Mouse (Mus musculus) heart, embryonic 13.5 days (tissue): ENCODE results near the gene Ccdc124. TPM values are rescaled to one million over a fixed set of nuclear protein-coding genes. Genes with fewer than 3 reads are reported as not detected.

Source experiments
- ATAC-seq: fragments of 200-750 bp; cut with Nextera tagmentation; 2 replicates; pipeline ENCODE4 v1.8.0; 2017; ENCODE audit warnings: moderate TSS enrichment; ENCODE audit not compliant: insufficient number of reproducible peaks, low FRiP score, low TSS enrichment; ENCODE audit errors: extremely low read depth
- H3K27ac ChIP-seq: fragments of 300-500 bp; sonication (generic); replicated peaks from 2 replicates; pipeline ENCODE4 v1.5.1; 2015; ENCODE audit warnings: moderate library complexity, mild to moderate bottlenecking, inconsistent platforms
- H3K27me3 ChIP-seq: fragments of 300-500 bp; sonication (generic); replicated peaks from 2 replicates; pipeline ENCODE4 v1.6.1; 2015; ENCODE audit warnings: mild to moderate bottlenecking, inconsistent platforms
- H3K36me3 ChIP-seq: fragments of 300-500 bp; sonication (generic); 2 replicates; pipeline ENCODE4 v1.6.1; 2015; ENCODE audit warnings: mild to moderate bottlenecking, inconsistent platforms
- H3K4me1 ChIP-seq: fragments of 300-500 bp; sonication (generic); 2 replicates; pipeline ENCODE4 v1.6.1; 2015; ENCODE audit warnings: inconsistent platforms
- H3K4me2 ChIP-seq: fragments of 300-500 bp; sonication (generic); 2 replicates; pipeline ENCODE4 v1.6.1; 2015; ENCODE audit warnings: inconsistent platforms, mild to moderate bottlenecking, moderate library complexity
- H3K4me3 ChIP-seq: fragments of 300-500 bp; sonication (generic); 2 replicates; pipeline ENCODE4 v1.5.1; 2015; ENCODE audit warnings: moderate library complexity, mild to moderate bottlenecking, inconsistent platforms
- H3K9ac ChIP-seq: fragments of 300-500 bp; sonication (generic); 2 replicates; pipeline ENCODE4 v1.6.1; 2015; ENCODE audit warnings: inconsistent platforms, mild to moderate bottlenecking, moderate library complexity
- H3K9me3 ChIP-seq: fragments of 300-500 bp; sonication (generic); 2 replicates; pipeline ENCODE4 v1.6.1; 2016; ENCODE audit warnings: inconsistent platforms
- WGBS: fragments of 180-500 bp; shearing (Covaris S2); methylation state at CpG from one replicate; pipeline ENCODE4 v1.1.7; 2015; ENCODE audit warnings: mixed read lengths; 5-methylcytosine and 5-hydroxymethylcytosine counted together
- polyA plus RNA-seq: library from polyadenylated mRNA; unstranded; fragments of >200 nt; fragmentation: Nextera tagmentation; extraction: Ambion mirVana; gene quantifications from 2 replicates; pipeline ENCODE4 v1.2.1, GENCODE M21; 2015

Ccdc124 gene
- polyA plus RNA-seq, 1 experiment from 2014 or later, result 89.0 TPM

- no peak overlapping the region for H3K4me2 ChIP-seq
- H3K27me3 ChIP-seq, result peaks cover 69% of the 10 kb centered on the region
- WGBS, result 84% methylated on average over 41 of the region's 41 CpGs
- no peak overlapping the region for H3K4me3 ChIP-seq
- H3K9ac ChIP-seq, result no peak overlapping the region
- ATAC-seq, result no peak
- H3K4me1 ChIP-seq, result peaks cover 10% of the 10 kb centered on the region
- no peaks in the 10 kb centered on the region for H3K9me3 ChIP-seq
- H3K27ac ChIP-seq, result no peak overlapping the region
- no peaks in the 10 kb centered on the region for H3K36me3 ChIP-seq
Measured at GRCm38 (mm10) chr8:70852595-70853231, 21.0 kb downstream of the Ccdc124 start.

GRCm38 (mm10) chr8:70851837-70852236 is 21.9 kb downstream of the Ccdc124 start:
- Histone ChIP-seq H3K4me3 (no peak overlapping the region), H3K4me2 (no peak overlapping the region), H3K27ac (no peak overlapping the region), H3K9me3 (no peaks in the 10 kb centered on the region), H3K9ac (peak overlapping the region; percentile 28; the same call in 1 of the 2 replicates), H3K4me1 (peaks cover 6% of the 10 kb centered on the region), H3K27me3 (peaks cover 70% of the 10 kb centered on the region), H3K36me3 (no peaks in the 10 kb centered on the region)
- 45% methylated on average over 6 of the region's 6 CpGs for WGBS
- ATAC-seq, result no peak

DNA sequence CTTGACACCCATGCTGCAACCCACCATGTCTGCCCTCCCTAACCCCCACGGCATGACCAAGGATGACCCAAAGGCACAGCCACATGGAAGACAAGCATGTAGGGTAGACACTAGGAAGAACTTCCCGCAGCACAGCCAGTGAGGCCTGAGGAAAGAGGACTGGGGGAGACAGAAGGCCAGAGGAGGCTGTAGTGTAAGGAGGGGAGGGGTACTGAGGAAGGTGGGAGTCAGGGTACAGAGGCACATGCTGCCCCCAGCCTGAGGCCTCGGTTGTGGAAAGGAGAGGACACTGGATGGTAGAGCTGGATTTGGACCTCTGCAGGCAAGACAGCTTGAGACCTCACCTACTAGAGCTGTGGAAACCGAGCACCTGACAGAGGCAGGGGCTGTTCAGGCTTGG is 22.8 kb downstream of the Ccdc124 start:
- Histone ChIP-seq H3K4me3 (no peak overlapping the region), H3K9me3 (no peaks in the 10 kb centered on the region), H3K27me3 (peaks cover 70% of the 10 kb centered on the region), H3K4me1 (no peaks in the 10 kb centered on the region), H3K36me3 (no peaks in the 10 kb centered on the region), H3K9ac (no peak overlapping the region), H3K4me2 (no peak overlapping the region), H3K27ac (no peak overlapping the region)
- WGBS, result 73% methylated on average over 4 of the region's 4 CpGs
- ATAC-seq, result no peak

DNA sequence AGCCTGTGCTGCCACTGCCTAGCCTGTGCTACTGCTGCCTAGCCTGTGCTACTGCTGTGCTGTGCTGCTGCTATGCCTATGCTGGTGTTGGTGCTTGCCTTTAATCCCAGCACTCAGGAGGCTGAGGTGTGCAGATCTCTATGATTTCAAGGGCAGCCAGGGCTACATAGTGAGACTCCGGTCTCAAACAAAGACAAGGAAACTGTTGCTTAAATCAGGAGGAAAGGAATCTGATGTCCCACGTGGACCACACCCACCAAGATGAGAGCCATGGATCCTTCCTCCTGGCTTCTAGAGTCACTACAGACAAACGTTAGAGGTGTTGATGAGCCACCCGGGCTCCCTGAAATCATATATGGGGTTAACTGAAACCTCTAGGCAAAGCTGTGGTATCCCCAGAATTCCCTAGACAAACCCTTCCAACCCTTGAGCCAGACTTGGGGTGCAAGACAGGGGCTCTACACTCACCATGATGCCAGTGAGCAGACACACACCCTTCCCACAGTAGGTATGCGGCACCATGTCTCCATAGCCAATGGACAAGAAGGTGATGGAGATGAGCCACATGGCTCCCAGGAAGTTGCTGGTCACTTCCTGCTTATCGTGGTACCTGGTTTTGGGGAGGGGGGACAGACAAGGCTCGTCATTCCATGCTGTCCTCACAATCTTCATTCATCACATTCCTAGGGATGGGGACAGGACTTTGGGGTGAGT is 23.4 kb downstream of the Ccdc124 start:
- H3K27me3 ChIP-seq, result peaks cover 65% of the 10 kb centered on the region
- H3K4me2 ChIP-seq, result no peak overlapping the region
- no peak for ATAC-seq
- 64% methylated on average over 7 of the region's 7 CpGs for WGBS
- no peak overlapping the region for H3K27ac ChIP-seq
- H3K9me3 ChIP-seq, result no peaks in the 10 kb centered on the region
- no peaks in the 10 kb centered on the region for H3K4me1 ChIP-seq
- H3K36me3 ChIP-seq, result no peaks in the 10 kb centered on the region
- H3K9ac ChIP-seq, result no peak overlapping the region
- no peak overlapping the region for H3K4me3 ChIP-seq

DNA sequence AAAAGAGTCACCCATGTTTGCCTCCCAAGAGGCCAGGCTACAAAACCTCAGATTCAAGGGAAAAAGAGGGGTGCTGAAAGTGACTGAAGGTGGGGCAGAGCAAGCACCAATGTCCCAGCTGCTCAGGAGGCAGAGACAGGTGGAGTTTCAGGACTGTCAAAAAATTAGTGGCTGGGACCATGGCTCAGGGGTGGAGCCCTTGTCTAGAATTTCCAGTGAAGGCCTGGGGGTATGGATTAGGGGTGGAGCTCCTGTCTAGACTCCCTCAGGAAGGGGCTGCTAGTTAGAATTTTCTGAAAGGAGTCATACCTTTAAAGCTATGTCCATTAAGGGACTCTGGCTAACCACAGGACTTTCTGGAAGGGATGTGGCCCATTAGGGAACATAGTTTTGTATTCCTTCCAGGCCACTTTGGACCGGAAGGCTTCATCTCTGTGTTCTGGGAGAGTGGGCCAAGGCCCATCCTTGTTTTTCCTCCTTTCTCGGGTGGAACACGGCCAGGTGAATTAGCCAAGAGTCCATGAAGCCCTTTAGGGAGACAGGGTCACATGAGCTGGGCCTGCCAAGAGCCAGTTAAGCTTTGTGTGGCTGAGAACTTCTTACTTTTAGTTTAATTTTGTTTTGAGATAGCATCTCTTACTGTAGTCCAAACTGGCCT is 24.3 kb downstream of the Ccdc124 start:
- H3K27me3 ChIP-seq, result peaks cover 56% of the 10 kb centered on the region
- no peak overlapping the region for H3K4me2 ChIP-seq
- H3K27ac ChIP-seq, result no peak overlapping the region
- no peaks in the 10 kb centered on the region for H3K9me3 ChIP-seq
- no peaks in the 10 kb centered on the region for H3K4me1 ChIP-seq
- H3K4me3 ChIP-seq, result no peak overlapping the region
- H3K36me3 ChIP-seq, result no peaks in the 10 kb centered on the region
- no peak overlapping the region for H3K9ac ChIP-seq
- ATAC-seq, result no peak
- WGBS, result 76% methylated on average over 3 of the region's 3 CpGs

DNA sequence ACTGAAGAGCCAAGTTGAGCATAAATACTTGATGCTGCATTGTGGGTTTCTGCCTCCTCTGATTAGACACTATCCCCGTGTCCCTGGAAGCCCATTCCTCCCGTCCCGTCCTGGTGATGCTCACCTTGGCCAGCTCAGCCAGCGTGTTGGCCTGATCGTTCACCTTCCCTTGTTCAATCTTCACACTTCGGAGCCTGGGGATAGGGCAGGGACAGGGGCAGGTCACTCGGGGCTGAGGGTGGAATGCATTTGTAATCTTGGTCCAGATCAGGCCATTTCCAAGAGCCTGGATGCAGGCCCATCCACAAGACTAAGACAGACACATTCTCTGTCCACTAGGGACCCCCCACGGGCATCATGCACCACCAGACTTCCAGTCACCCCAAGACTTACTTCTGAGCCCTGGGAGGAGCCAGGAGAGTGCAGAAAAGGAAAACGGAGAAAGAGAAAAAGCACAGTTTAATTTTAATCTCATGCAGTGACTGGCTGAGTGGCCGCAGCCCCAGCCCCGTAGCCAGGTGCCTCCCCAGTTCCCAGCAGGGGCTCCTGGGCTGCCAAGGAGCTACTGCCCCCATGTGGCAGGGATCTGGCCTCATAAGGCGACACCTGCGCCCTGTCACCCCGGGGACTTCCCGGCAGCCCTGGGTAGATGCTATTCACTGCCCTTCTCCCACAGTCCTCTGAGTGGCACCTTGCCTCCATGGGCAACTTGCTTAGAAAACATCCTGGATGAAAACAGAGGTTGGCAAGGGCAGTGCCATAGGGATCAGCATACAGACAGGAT is 27.2 kb downstream of the Ccdc124 start:
- Histone ChIP-seq H3K27ac (no peak overlapping the region), H3K4me3 (no peak overlapping the region), H3K4me1 (0 out of 2 replicates have a peak, but pooled peaks cover 2% of the 10 kb centered on the region), H3K4me2 (no peak overlapping the region), H3K9me3 (no peaks in the 10 kb centered on the region), H3K9ac (no peak overlapping the region), H3K27me3 (peaks cover 70% of the 10 kb centered on the region), H3K36me3 (no peaks in the 10 kb centered on the region)
- 49% methylated on average over 15 of the region's 15 CpGs for WGBS
- no peak for ATAC-seq

DNA sequence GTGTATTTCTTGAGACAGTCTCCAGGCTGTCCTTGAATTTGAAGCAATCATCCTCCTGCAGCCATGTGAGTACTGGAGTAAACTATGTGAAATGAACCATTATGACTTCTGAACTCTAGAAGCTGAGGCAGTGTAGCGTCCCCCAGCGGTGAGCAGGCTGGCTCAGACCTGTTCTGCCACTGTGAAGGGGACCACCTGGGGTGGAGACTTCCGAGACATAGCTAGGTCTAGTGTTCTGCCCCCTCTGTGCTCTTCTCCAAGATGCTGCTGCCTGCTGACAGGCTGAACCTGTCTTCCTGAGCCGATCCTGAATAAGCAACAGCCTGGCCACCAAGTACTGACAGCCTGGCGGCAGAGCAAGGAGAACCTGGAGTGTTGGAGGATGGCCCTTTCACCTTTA is 28.6 kb downstream of the Ccdc124 start:
- no peak overlapping the region for H3K4me3 ChIP-seq
- H3K9me3 ChIP-seq, result no peaks in the 10 kb centered on the region
- ATAC-seq, result no peak
- WGBS, result 41% methylated on average over 5 of the region's 5 CpGs
- H3K4me1 ChIP-seq, result peaks cover 13% of the 10 kb centered on the region
- H3K27ac ChIP-seq, result no peak overlapping the region
- peaks cover 63% of the 10 kb centered on the region for H3K27me3 ChIP-seq
- no peaks in the 10 kb centered on the region for H3K36me3 ChIP-seq
- H3K9ac ChIP-seq, result no peak overlapping the region
- H3K4me2 ChIP-seq, result no peak overlapping the region

- Histone ChIP-seq H3K9me3 (no peaks in the 10 kb centered on the region), H3K9ac (no peak overlapping the region), H3K36me3 (no peaks in the 10 kb centered on the region), H3K27me3 (peaks cover 57% of the 10 kb centered on the region), H3K4me3 (no peak overlapping the region), H3K4me1 (peaks cover 15% of the 10 kb centered on the region), H3K27ac (no peak overlapping the region), H3K4me2 (no peak overlapping the region)
- WGBS, result under 1% methylated on average over 6 of the region's 6 CpGs
- ATAC-seq, result no peak
Measured at GRCm38 (mm10) chr8:70844523-70844922, 29.2 kb downstream of the Ccdc124 start.

- no peak for ATAC-seq
- WGBS, result 78% methylated on average over 8 of the region's 8 CpGs
- H3K4me2 ChIP-seq, result no peak overlapping the region
Measured at GRCm38 (mm10) chr8:70843941-70844340, 29.8 kb downstream of the Ccdc124 start.

DNA sequence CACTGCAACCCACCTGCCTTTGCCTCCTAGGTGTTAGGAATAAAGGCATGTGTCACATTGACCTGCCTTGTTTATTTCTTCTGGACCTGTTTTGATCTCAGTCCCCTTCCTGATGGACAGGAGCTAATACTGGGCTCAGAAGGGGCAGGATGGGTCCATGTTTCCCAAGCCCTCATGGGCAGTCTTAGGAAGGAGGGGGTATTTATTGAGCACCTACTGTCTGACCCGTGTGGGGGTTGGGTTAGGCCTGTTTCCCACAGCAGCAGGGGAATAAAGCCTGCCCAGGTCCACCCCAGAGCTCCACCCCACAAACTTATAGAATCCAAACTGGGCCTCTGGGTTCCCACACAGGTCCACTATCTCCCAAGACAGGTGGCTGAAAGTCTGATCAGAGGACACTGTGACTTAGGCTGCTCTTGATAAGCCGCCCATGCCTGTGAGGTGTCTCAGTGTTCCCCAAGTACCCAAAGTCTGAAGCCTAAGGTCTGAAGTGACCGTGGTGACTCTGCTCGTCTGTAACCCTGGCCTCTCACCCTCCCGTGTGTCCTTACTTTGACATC is 30.4 kb downstream of the Ccdc124 start:
- Histone ChIP-seq H3K36me3 (no peaks in the 10 kb centered on the region), H3K9me3 (no peaks in the 10 kb centered on the region), H3K4me1 (peaks cover 20% of the 10 kb centered on the region), H3K27ac (peak overlapping the region; percentile 50; the same call in 1 of the 2 replicates), H3K9ac (no peak overlapping the region), H3K4me3 (no peak overlapping the region), H3K27me3 (peaks cover 48% of the 10 kb centered on the region), H3K4me2 (no peak overlapping the region)
- 66% methylated on average over 5 of the region's 5 CpGs for WGBS
- no peak for ATAC-seq

More at GRCm38 (mm10) chr8:70843941-70844340, 29.8 kb downstream of the Ccdc124 start:
- Histone ChIP-seq H3K4me3 (no peak overlapping the region), H3K27ac (no peak overlapping the region), H3K27me3 (peaks cover 54% of the 10 kb centered on the region), H3K36me3 (no peaks in the 10 kb centered on the region), H3K9me3 (no peaks in the 10 kb centered on the region), H3K4me1 (peaks cover 15% of the 10 kb centered on the region), H3K9ac (no peak overlapping the region)

DNA sequence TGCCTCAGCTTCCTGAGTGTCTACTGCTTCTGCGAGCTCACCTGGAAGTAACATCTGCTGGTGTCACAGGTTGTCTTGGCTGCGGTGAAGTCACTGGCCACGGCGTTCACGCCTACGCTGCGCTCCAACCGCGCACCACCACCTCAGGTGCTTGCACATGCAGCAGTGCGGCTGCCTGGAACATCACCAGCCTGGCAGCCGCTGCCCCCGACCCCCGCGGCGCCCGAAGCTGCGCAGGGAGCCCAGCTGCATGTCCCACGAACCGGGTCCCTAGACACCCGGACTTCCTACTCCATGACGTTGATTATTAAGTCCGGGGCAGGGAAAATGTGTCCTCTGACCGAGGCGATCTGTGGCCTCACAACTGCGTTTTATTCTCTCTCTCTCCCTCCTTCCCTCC is 31.3 kb downstream of the Ccdc124 start:
- Histone ChIP-seq H3K4me1 (peaks cover 20% of the 10 kb centered on the region), H3K27me3 (peaks cover 40% of the 10 kb centered on the region), H3K9ac (no peak overlapping the region), H3K9me3 (no peaks in the 10 kb centered on the region), H3K4me2 (peak overlapping the region; percentile 94; the same call in 1 of the 2 replicates), H3K27ac (no peak overlapping the region), H3K36me3 (no peaks in the 10 kb centered on the region), H3K4me3 (no peak overlapping the region)
- 65% methylated on average over 25 of the region's 25 CpGs for WGBS
- no peak for ATAC-seq
